Mouse (Mus musculus): ENCODE measurements around the gene Vmn2r84. TPM values are rescaled to one million over a fixed set of nuclear protein-coding genes. Genes with fewer than 3 reads are reported as not detected.
A peak's percentile ranks its signal among the peaks of the same experiment; 100 is the strongest.
"Not testable (repeated sequence)": the region's sequence is repeated elsewhere in the genome, so short reads cannot be mapped to it uniquely, and the experiment has no call there.

Gene Vmn2r84
- polyA plus RNA-seq, 1 experiment from 2014 or later = not detected

- Histone ChIP-seq H3K9me3 (replicated peaks) (no peaks in the 10 kb centered on the region), H3K4me2 (replicated peaks) (no peak overlapping the region)
Measured at GRCm38 (mm10) chr10:130368384-130368783, 25.7 kb downstream of the Vmn2r84 start.

GRCm38 (mm10) chr10:130364766-130365165, 29.4 kb downstream of the Vmn2r84 start:
- no peak overlapping the region for H3K9ac ChIP-seq
- ATAC-seq (ENCODE audit: low FRiP score) = no peak
- no peaks in the 10 kb centered on the region for H3K36me3 ChIP-seq
- no peaks in the 10 kb centered on the region for H3K4me1 ChIP-seq
- no peaks in the 10 kb centered on the region for H3K9me3 ChIP-seq (replicated peaks)
- H3K27me3 ChIP-seq = no peaks in the 10 kb centered on the region
- no peak overlapping the region for H3K4me2 ChIP-seq (replicated peaks)
- H3K27ac ChIP-seq = no peak overlapping the region
- H3K4me3 ChIP-seq = no peak overlapping the region

More at GRCm38 (mm10) chr10:130368384-130368783, 25.7 kb downstream of the Vmn2r84 start:
- Histone ChIP-seq H3K9ac (no peak overlapping the region), H3K27ac (no peak overlapping the region), H3K36me3 (no peaks in the 10 kb centered on the region), H3K4me3 (no peak overlapping the region), H3K27me3 (no peaks in the 10 kb centered on the region), H3K4me1 (no peaks in the 10 kb centered on the region)
- ATAC-seq (ENCODE audit: low FRiP score) = no peak

- no peaks in the 10 kb centered on the region for H3K9me3 ChIP-seq (replicated peaks)
- H3K27ac ChIP-seq = no peak overlapping the region
- H3K4me2 ChIP-seq (replicated peaks) = no peak overlapping the region
- no peaks in the 10 kb centered on the region for H3K36me3 ChIP-seq
- no peak overlapping the region for H3K4me3 ChIP-seq
- H3K9ac ChIP-seq = no peak overlapping the region
- no peaks in the 10 kb centered on the region for H3K4me1 ChIP-seq
- WGBS = 58% methylated on average over 2 of the region's 2 CpGs
- no peaks in the 10 kb centered on the region for H3K27me3 ChIP-seq
- ATAC-seq (ENCODE audit: low FRiP score) = peak; percentile 77
Measured at GRCm38 (mm10) chr10:130363438-130364164, 30.5 kb downstream of the Vmn2r84 start.

DNA sequence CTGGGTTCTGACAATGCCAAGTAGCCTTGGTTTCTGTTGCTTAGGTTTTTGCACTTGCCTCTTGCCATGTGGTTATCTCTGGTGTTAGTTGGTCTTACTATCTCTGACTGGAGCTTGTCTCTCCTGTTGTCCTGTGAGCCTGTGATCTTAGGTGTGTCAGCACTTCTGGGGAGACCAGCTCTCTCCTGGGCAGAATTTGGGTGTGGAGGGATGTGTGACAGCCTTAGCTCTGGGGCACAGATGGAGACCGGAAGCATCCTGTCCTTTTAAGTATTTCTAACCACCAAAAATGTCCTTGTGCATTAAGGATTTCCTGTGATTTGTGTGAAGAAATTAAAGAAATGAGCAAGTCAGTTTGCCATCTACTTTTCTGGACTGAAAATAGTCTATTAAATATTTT, 50.1 kb downstream of the Vmn2r84 start:
- no peaks in the 10 kb centered on the region for H3K9me3 ChIP-seq (replicated peaks)
- no peaks in the 10 kb centered on the region for H3K36me3 ChIP-seq
- H3K4me1 ChIP-seq = no peaks in the 10 kb centered on the region
- H3K9ac ChIP-seq = no peak overlapping the region
- WGBS = 93% methylated on average over 1 of the region's 1 CpGs
- H3K27me3 ChIP-seq = no peaks in the 10 kb centered on the region
- no peak overlapping the region for H3K4me3 ChIP-seq
- no peak overlapping the region for H3K4me2 ChIP-seq (replicated peaks)
- no peak for ATAC-seq (ENCODE audit: low FRiP score)
- no peak overlapping the region for H3K27ac ChIP-seq

DNA sequence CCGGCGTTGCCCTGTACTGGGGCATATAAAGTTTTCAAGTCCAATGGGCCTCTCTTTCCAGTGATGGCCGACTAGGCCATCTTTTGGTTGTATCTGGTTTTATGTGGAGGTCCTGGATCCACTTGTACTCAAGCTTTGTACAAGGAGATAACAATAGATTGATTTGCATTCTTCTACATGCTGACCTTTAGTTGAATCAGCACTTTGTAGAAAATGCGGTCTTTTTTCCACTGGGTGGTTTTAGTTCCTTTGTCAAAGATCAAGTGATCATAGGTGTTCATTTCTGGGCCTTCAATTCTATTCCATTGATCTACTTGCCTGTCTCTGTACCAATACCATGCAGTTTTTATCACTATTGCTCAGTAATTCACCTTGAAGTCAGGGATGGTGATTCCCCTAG, 54.1 kb downstream of the Vmn2r84 start:
- ATAC-seq (ENCODE audit: low FRiP score); H3K9ac ChIP-seq; H3K4me2 ChIP-seq (replicated peaks); H3K27me3 ChIP-seq; H3K9me3 ChIP-seq (replicated peaks); H3K4me1 ChIP-seq; H3K4me3 ChIP-seq; H3K27ac ChIP-seq; H3K36me3 ChIP-seq: not testable (repeated sequence)
- 86% methylated on average over 4 of the region's 4 CpGs for WGBS

DNA sequence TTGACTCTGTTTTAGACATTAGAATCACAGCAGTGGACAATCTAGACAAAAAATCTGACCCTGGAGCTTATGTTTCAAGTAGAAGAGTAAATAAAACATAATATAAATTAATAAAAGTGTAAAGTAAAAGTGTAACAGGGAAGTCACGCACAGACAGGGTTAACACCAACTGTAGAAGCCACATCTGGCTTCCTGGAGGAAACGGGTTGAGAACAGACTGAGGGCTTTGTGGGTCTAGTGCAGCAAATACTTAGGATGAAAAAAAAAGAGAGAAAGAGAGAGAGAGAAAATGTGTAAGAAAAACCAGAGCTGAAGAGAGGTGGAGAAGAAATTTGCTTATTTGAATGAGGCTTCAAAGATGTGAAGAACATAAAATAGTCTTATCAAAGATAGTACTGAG, 56.6 kb downstream of the Vmn2r84 start:
- Histone ChIP-seq H3K27ac (no peak overlapping the region), H3K27me3 (no peaks in the 10 kb centered on the region), H3K4me3 (no peak overlapping the region), H3K9me3 (replicated peaks) (no peaks in the 10 kb centered on the region), H3K4me1 (no peaks in the 10 kb centered on the region), H3K9ac (no peak overlapping the region), H3K36me3 (no peaks in the 10 kb centered on the region), H3K4me2 (replicated peaks) (no peak overlapping the region)
- 69% methylated on average over 2 of the region's 2 CpGs for WGBS
- ATAC-seq (ENCODE audit: low FRiP score) = no peak

- 90% methylated on average over 1 of the region's 1 CpGs for WGBS
- no peaks in the 10 kb centered on the region for H3K36me3 ChIP-seq
- no peak for ATAC-seq (ENCODE audit: low FRiP score)
Measured at GRCm38 (mm10) chr10:130336385-130336784, 57.7 kb downstream of the Vmn2r84 start.

GRCm38 (mm10) chr10:130330711-130331110, 63.4 kb downstream of the Vmn2r84 start:
- Histone ChIP-seq H3K4me1 (no peaks in the 10 kb centered on the region), H3K27ac (no peak overlapping the region), H3K27me3 (no peaks in the 10 kb centered on the region), H3K4me3 (no peak overlapping the region), H3K9me3 (replicated peaks) (no peaks in the 10 kb centered on the region), H3K9ac (no peak overlapping the region), H3K4me2 (replicated peaks) (no peak overlapping the region), H3K36me3 (no peaks in the 10 kb centered on the region)
- WGBS = 93% methylated on average over 1 of the region's 1 CpGs
- no peak for ATAC-seq (ENCODE audit: low FRiP score)

More at GRCm38 (mm10) chr10:130336385-130336784, 57.7 kb downstream of the Vmn2r84 start:
- Histone ChIP-seq H3K4me2 (replicated peaks) (no peak overlapping the region), H3K4me3 (no peak overlapping the region), H3K4me1 (no peaks in the 10 kb centered on the region), H3K27me3 (no peaks in the 10 kb centered on the region), H3K9ac (no peak overlapping the region), H3K27ac (no peak overlapping the region), H3K9me3 (replicated peaks) (no peaks in the 10 kb centered on the region)

Other genes starting within 250 kb of the Vmn2r84 start
- gene Olfr825, start 227.6 kb downstream of the Vmn2r84 start, polyA plus RNA-seq (2016; fragmentation: Nextera tagmentation; extraction: Ambion mirVana) = not detected in 2 replicates
- gene Olfr826, start 210.1 kb downstream of the Vmn2r84 start, polyA plus RNA-seq (2016; fragmentation: Nextera tagmentation; extraction: Ambion mirVana) = not detected in 2 replicates
- gene Olfr827, start 179.9 kb downstream of the Vmn2r84 start, polyA plus RNA-seq (2016; fragmentation: Nextera tagmentation; extraction: Ambion mirVana) = not detected in 2 replicates
- gene Neurod4, start 114.1 kb downstream of the Vmn2r84 start, polyA plus RNA-seq (2016; fragmentation: Nextera tagmentation; extraction: Ambion mirVana) = 7.8 and 8.6 TPM in 2 replicates
- gene Tespa1, start 71.5 kb downstream of the Vmn2r84 start, polyA plus RNA-seq (2016; fragmentation: Nextera tagmentation; extraction: Ambion mirVana) = 0.31 TPM in 1 of 2 replicates, not detected in the other
- gene Vmn2r85, start 35.4 kb upstream of the Vmn2r84 start, polyA plus RNA-seq (2016; fragmentation: Nextera tagmentation; extraction: Ambion mirVana) = not detected in 2 replicates
- 0.03 TPM in 1 of 2 replicates, not detected in the other for gene Vmn2r86, start 61.7 kb upstream of the Vmn2r84 start, polyA plus RNA-seq (2016; fragmentation: Nextera tagmentation; extraction: Ambion mirVana)
- not detected in 2 replicates for gene Vmn2r87, start 103.1 kb upstream of the Vmn2r84 start, polyA plus RNA-seq (2016; fragmentation: Nextera tagmentation; extraction: Ambion mirVana)

Data from hindbrain, embryonic 12.5 days (tissue).